Mouse (Mus musculus): ENCODE data around the gene Vmn1r207-ps. TPM values are rescaled to one million over a fixed set of nuclear protein-coding genes. Genes with fewer than 3 reads are reported as not detected.
"Not testable (repeated sequence)": the region's sequence is repeated elsewhere in the genome, so short reads cannot be mapped to it uniquely, and the experiment has no call there.

Gene Vmn1r207-ps
- not detected in 2 replicates for polyA plus RNA-seq (2014; fragmentation: Nextera tagmentation; extraction: Ambion mirVana)

DNA sequence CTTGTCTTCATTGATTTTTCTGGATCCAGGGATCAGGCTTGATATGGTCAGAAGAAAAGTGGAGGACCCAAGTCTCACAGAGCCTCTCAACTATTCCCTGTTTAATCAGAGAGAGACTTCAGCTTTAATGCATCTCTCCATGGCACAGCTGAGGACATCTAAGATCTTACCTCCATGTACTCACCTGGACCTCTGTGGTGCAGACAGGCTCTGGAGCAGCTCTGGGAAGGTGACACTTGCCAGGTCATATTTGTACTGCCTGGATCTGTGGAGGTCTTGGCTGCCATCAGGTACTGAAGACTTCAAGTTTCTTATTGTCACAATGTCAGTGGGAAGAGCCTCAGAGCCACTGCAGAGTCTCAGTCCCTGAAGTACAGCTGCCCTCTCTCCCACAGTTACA lies at the start of gene Vmn1r207-ps:
TSS of gene Vmn1r207-ps (minus strand) at position 101 of the 400 bp plus-strand sequence.
- not testable (repeated sequence) for H3K9ac ChIP-seq (replicated peaks; ENCODE audit: low read depth, low read length); ATAC-seq (ENCODE audit: low read depth); H3K36me3 ChIP-seq (ENCODE audit: control insufficient read depth, insufficient read depth, low read length); H3K9me3 ChIP-seq (ENCODE audit: control insufficient read depth, low read length); H3K27me3 ChIP-seq (ENCODE audit: control insufficient read depth, insufficient read depth, low read length); H3K4me1 ChIP-seq (ENCODE audit: control insufficient read depth, insufficient read depth, low read length); H3K4me2 ChIP-seq (ENCODE audit: low read depth, low read length); H3K4me3 ChIP-seq (ENCODE audit: low read depth, low read length); H3K27ac ChIP-seq (ENCODE audit: low read depth, low read length)

DNA sequence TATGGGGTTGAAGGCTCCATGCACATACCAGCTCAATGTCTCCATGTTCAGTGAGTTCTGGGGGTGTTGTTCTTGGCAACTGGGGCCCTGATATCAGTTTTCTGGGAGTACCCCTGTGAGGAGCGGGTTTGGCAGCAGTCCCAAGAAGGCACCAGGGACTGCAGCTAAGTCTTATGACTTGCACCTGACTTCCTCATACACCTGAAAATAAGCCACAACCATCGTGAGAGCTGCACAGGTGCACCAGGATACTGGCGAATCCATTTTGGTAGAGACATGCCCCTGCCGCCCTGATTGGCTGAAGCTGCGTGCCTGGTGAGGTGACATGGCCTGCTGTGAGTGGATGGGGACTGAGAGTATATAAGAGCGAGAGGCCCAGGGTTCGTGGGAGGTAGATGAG lies 47.9 kb upstream of the Vmn1r207-ps start, which contains the start of gene Vmn1r208:
TSS of gene Vmn1r208 (minus strand) at position 101 of the 400 bp plus-strand sequence.
- not testable (repeated sequence) for H3K4me2 ChIP-seq (ENCODE audit: low read depth, low read length); H3K27ac ChIP-seq (ENCODE audit: low read depth, low read length); H3K36me3 ChIP-seq (ENCODE audit: control insufficient read depth, insufficient read depth, low read length); H3K4me1 ChIP-seq (ENCODE audit: control insufficient read depth, insufficient read depth, low read length); H3K27me3 ChIP-seq (ENCODE audit: control insufficient read depth, insufficient read depth, low read length); H3K9me3 ChIP-seq (ENCODE audit: control insufficient read depth, low read length); ATAC-seq (ENCODE audit: low read depth); H3K9ac ChIP-seq (replicated peaks; ENCODE audit: low read depth, low read length); H3K4me3 ChIP-seq (ENCODE audit: low read depth, low read length)
- WGBS, result no CpG with 5 or more reads among the region's 7 CpGs

DNA sequence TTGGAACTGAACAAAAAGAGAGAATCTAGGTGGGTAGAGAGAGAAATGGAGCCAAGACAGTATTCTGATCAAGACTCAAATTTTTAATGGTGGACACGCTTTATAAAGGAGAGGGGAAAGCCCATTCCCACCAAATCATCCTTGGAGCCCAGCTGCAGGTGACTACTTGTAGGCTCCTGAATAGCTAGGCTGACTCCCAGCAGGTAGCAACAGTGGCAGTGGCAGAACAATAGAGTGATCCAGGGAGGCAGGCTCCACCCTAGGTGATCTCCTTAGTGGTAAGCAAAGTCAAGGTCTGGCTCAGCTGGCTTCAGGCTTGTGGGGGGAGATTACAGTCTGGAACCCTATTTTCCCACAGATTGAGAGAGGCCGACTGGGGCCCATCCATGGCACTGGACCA lies 42.2 kb upstream of the Vmn1r207-ps start:
- not testable (repeated sequence) for H3K9ac ChIP-seq (replicated peaks; ENCODE audit: low read depth, low read length); H3K4me1 ChIP-seq (ENCODE audit: control insufficient read depth, insufficient read depth, low read length); H3K9me3 ChIP-seq (ENCODE audit: control insufficient read depth, low read length); H3K4me2 ChIP-seq (ENCODE audit: low read depth, low read length); H3K27ac ChIP-seq (ENCODE audit: low read depth, low read length); H3K4me3 ChIP-seq (ENCODE audit: low read depth, low read length); ATAC-seq (ENCODE audit: low read depth); H3K27me3 ChIP-seq (ENCODE audit: control insufficient read depth, insufficient read depth, low read length); H3K36me3 ChIP-seq (ENCODE audit: control insufficient read depth, insufficient read depth, low read length)
- WGBS, result 100% methylated on average over 1 of the region's 2 CpGs

DNA sequence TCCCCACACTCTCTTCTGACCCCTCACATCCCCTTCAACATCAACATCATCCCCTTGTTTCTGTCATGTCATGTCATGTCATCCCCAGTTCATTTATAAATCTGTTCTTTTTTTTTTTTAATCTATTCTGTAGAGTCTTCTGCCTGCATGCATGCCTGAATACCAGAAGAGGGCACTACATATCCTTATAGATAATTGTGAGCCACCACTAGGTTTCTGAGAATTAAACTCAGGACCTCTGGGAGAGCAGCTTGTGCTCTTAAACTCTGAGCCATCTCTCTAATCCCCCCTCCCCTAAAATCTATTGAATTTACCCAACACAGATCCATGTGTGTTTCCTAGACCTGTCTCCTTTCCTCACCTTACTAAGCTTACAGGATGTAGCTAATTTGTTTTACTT lies 18.1 kb upstream of the Vmn1r207-ps start:
- Histone ChIP-seq H3K4me2 (ENCODE audit: low read depth, low read length) (no peak overlapping the region), H3K27me3 (ENCODE audit: control insufficient read depth, insufficient read depth, low read length) (no peaks in the 10 kb centered on the region), H3K27ac (ENCODE audit: low read depth, low read length) (no peak overlapping the region), H3K4me1 (ENCODE audit: control insufficient read depth, insufficient read depth, low read length) (no peaks in the 10 kb centered on the region), H3K9ac (replicated peaks; ENCODE audit: low read depth, low read length) (no peak overlapping the region), H3K4me3 (ENCODE audit: low read depth, low read length) (no peak overlapping the region), H3K36me3 (ENCODE audit: control insufficient read depth, insufficient read depth, low read length) (no peaks in the 10 kb centered on the region), H3K9me3 (ENCODE audit: control insufficient read depth, low read length) (no peaks in the 10 kb centered on the region)
- no peak for ATAC-seq (ENCODE audit: low read depth)

DNA sequence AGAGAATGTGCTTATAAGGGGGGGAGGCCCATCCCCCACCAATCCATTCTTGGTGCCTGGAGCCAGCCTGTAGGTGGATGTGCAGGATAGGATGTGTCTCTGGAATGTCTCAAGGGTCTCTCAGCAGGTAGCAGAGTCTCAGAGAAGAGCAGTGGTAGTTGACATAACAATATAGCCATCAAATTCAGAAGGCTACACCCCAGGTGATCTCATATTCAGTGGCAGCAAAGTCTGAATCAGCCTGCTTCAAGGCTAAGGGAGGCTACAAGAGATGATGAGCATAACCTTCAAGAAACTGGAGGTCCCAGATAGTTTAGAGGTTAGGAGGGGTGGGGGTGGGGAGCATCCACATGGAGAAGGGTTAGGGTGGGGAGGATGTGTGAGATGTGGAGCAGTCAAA lies 22.5 kb downstream of the Vmn1r207-ps start:
- not testable (repeated sequence) for H3K27me3 ChIP-seq (ENCODE audit: control insufficient read depth, insufficient read depth, low read length); H3K27ac ChIP-seq (ENCODE audit: low read depth, low read length); H3K4me3 ChIP-seq (ENCODE audit: low read depth, low read length); ATAC-seq (ENCODE audit: low read depth); H3K36me3 ChIP-seq (ENCODE audit: control insufficient read depth, insufficient read depth, low read length); H3K9me3 ChIP-seq (ENCODE audit: control insufficient read depth, low read length); H3K4me1 ChIP-seq (ENCODE audit: control insufficient read depth, insufficient read depth, low read length); H3K9ac ChIP-seq (replicated peaks; ENCODE audit: low read depth, low read length); H3K4me2 ChIP-seq (ENCODE audit: low read depth, low read length)

DNA sequence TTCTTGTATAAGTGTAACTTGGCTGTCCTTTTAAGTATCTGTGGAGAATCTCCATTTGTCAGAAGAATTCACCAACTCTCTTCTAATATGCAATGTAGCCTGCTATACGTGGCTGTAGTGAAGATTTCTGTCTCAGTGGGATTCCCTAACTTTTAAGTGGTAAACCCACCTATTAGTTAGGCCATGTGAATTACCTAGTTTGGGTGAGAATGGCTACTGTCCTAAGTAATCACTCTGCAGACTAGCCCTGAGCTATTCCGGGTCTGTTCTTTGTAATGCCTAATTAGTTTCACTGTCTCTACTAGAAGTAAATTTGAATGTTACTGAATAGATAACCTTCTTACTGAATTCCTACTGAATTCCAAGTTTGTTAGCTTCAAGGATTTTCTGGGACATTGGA lies 26.5 kb downstream of the Vmn1r207-ps start:
- not testable (repeated sequence) for H3K9ac ChIP-seq (replicated peaks; ENCODE audit: low read depth, low read length); H3K4me3 ChIP-seq (ENCODE audit: low read depth, low read length); H3K27ac ChIP-seq (ENCODE audit: low read depth, low read length); H3K36me3 ChIP-seq (ENCODE audit: control insufficient read depth, insufficient read depth, low read length); H3K4me1 ChIP-seq (ENCODE audit: control insufficient read depth, insufficient read depth, low read length); H3K27me3 ChIP-seq (ENCODE audit: control insufficient read depth, insufficient read depth, low read length); H3K4me2 ChIP-seq (ENCODE audit: low read depth, low read length); H3K9me3 ChIP-seq (ENCODE audit: control insufficient read depth, low read length); ATAC-seq (ENCODE audit: low read depth)
- 24% methylated on average over 2 of the region's 2 CpGs for WGBS

Other genes with a start within 250 kb of the Vmn1r207-ps start
- gene Vmn1r202, start 224.2 kb downstream of the Vmn1r207-ps start, polyA plus RNA-seq (2014; fragmentation: Nextera tagmentation; extraction: Ambion mirVana), result not detected in 2 replicates
- gene Vmn1r203, start 211.5 kb downstream of the Vmn1r207-ps start, polyA plus RNA-seq (2014; fragmentation: Nextera tagmentation; extraction: Ambion mirVana), result not detected in 2 replicates
- not detected in 2 replicates for gene Vmn1r204, start 176.4 kb downstream of the Vmn1r207-ps start, polyA plus RNA-seq (2014; fragmentation: Nextera tagmentation; extraction: Ambion mirVana)
- not detected in 2 replicates for gene Vmn1r205, start 136.6 kb downstream of the Vmn1r207-ps start, polyA plus RNA-seq (2014; fragmentation: Nextera tagmentation; extraction: Ambion mirVana)
- gene Vmn1r206, start 105.4 kb downstream of the Vmn1r207-ps start, polyA plus RNA-seq (2014; fragmentation: Nextera tagmentation; extraction: Ambion mirVana), result not detected in 2 replicates
- gene Vmn1r208, start 47.8 kb upstream of the Vmn1r207-ps start, polyA plus RNA-seq (2014; fragmentation: Nextera tagmentation; extraction: Ambion mirVana), result not detected in 2 replicates
- not detected in 2 replicates for gene Vmn1r209, start 80.1 kb upstream of the Vmn1r207-ps start, polyA plus RNA-seq (2014; fragmentation: Nextera tagmentation; extraction: Ambion mirVana)
- gene Vmn1r210, start 101.7 kb upstream of the Vmn1r207-ps start, polyA plus RNA-seq (2014; fragmentation: Nextera tagmentation; extraction: Ambion mirVana), result not detected in 2 replicates
- gene Vmn1r211, start 127.9 kb upstream of the Vmn1r207-ps start, polyA plus RNA-seq (2014; fragmentation: Nextera tagmentation; extraction: Ambion mirVana), result not detected in 2 replicates
- gene Vmn1r212, start 154.6 kb upstream of the Vmn1r207-ps start, polyA plus RNA-seq (2014; fragmentation: Nextera tagmentation; extraction: Ambion mirVana), result not detected in 2 replicates